Mouse (Mus musculus) cerebellum, adult (tissue): Measurements from ENCODE around the gene Nxph4.

Experiments used
- ATAC-seq: cut with Nextera tagmentation; 2 replicates; pipeline ENCODE4 v1.9.2; 2017; ENCODE audit warnings: mild to moderate bottlenecking, moderate library complexity, mixed read lengths; ENCODE audit not compliant: insufficient number of reproducible peaks, low FRiP score, low TSS enrichment

The Nxph4 gene

GRCm38 (mm10) chr10:127543916-127544315 is 9.6 kb upstream of the Nxph4 start:
- no peak for ATAC-seq

- ATAC-seq, result no peak
Observed at GRCm38 (mm10) chr10:127542720-127543119, 8.4 kb upstream of the Nxph4 start.

GRCm38 (mm10) chr10:127542084-127542483 is 7.7 kb upstream of the Nxph4 start:
- no peak for ATAC-seq

- no peak for ATAC-seq
Observed at GRCm38 (mm10) chr10:127541510-127541909, 7.2 kb upstream of the Nxph4 start.

GRCm38 (mm10) chr10:127537854-127538583 is 3.7 kb upstream of the Nxph4 start:
- peak; percentile 41; the same call in 1 of the 2 replicates for ATAC-seq

- no peak for ATAC-seq
Observed at GRCm38 (mm10) chr10:127536586-127537314, 2.4 kb upstream of the Nxph4 start.

- no peak for ATAC-seq
Observed at GRCm38 (mm10) chr10:127534929-127535384, 598 bp upstream of the Nxph4 start.

- ATAC-seq, result no peak
Observed at GRCm38 (mm10) chr10:127531548-127531947, 2.8 kb downstream of the Nxph4 start.

- no peak for ATAC-seq
Observed at GRCm38 (mm10) chr10:127530945-127531344, 3.4 kb downstream of the Nxph4 start.

- no peak for ATAC-seq
Observed at GRCm38 (mm10) chr10:127527481-127527880, 6.9 kb downstream of the Nxph4 start.

GRCm38 (mm10) chr10:127526681-127527080 is 7.7 kb downstream of the Nxph4 start:
- ATAC-seq, result peak; percentile 37; the same call in 1 of the 2 replicates

- no peak for ATAC-seq
Observed at GRCm38 (mm10) chr10:127526048-127526447, 8.3 kb downstream of the Nxph4 start.

GRCm38 (mm10) chr10:127524646-127525255 is 9.6 kb downstream of the Nxph4 start:
- no peak for ATAC-seq

- peak; percentile 40; the same call in 1 of the 2 replicates for ATAC-seq
Observed at GRCm38 (mm10) chr10:127522088-127522581, 12.2 kb downstream of the Nxph4 start, which contains the start of gene Shmt2. Gene Shmt2, minus strand, starts transcription at chr10:127522444.

- no peak for ATAC-seq
Observed at GRCm38 (mm10) chr10:127521611-127522080, 12.7 kb downstream of the Nxph4 start.

- no peak for ATAC-seq
Observed at GRCm38 (mm10) chr10:127520714-127521357, 13.5 kb downstream of the Nxph4 start.

GRCm38 (mm10) chr10:127519903-127520713 is 14.3 kb downstream of the Nxph4 start:
- no peak for ATAC-seq

GRCm38 (mm10) chr10:127519041-127519701 is 15.2 kb downstream of the Nxph4 start:
- no peak for ATAC-seq

- ATAC-seq, result no peak
Observed at GRCm38 (mm10) chr10:127517941-127518340, 16.4 kb downstream of the Nxph4 start.
